Mouse (Mus musculus) G1E (cell line): Measurements from ENCODE around the gene Gm28047. TPM values are rescaled to one million over a fixed set of nuclear protein-coding genes. Genes with fewer than 3 reads are reported as not detected.

ENCODE experiments used
- ATAC-seq: 2 replicates; pipeline ENCODE4 v1.8.0; 2016; ENCODE audit warnings: mild to moderate bottlenecking; ENCODE audit not compliant: insufficient number of reproducible peaks, poor library complexity, low FRiP score, severe bottlenecking; ENCODE audit errors: extremely low read depth
- DNase-seq: peaks from one replicate; pipeline ENCODE4 v3.0.0; 2012; ENCODE audit warnings: low spot score
- H3K27me3 ChIP-seq: 2 replicates; pipeline ENCODE4 v1.6.1; 2012; ENCODE audit warnings: mild to moderate bottlenecking, low read length, inconsistent platforms; ENCODE audit not compliant: insufficient read depth
- H3K36me3 ChIP-seq: replicated peaks from 2 replicates; pipeline ENCODE3; 2012; ENCODE audit warnings: mild to moderate bottlenecking, inconsistent platforms
- H3K4me1 ChIP-seq: 2 replicates; pipeline ENCODE4 v1.6.1; 2012; ENCODE audit warnings: low read depth, low read length, inconsistent platforms, mixed read lengths; ENCODE audit not compliant: insufficient read depth
- H3K4me3 ChIP-seq: 2 replicates; pipeline ENCODE4 v1.5.1; 2012; ENCODE audit warnings: low read depth, mild to moderate bottlenecking, inconsistent platforms, low read length, moderate library complexity, mixed read lengths
- H3K9me3 ChIP-seq: replicated peaks from 2 replicates; pipeline ENCODE4 v1.6.1; 2012; ENCODE audit warnings: inconsistent platforms
- CTCF ChIP-seq: IDR thresholded peaks from 2 replicates; pipeline ENCODE4 v1.5.1; 2012; ENCODE audit warnings: low read depth, low read length, inconsistent platforms, mixed read lengths
- GATA1 ChIP-seq: IDR thresholded peaks from 2 replicates; pipeline ENCODE4 v1.6.1; 2012; ENCODE audit warnings: borderline replicate concordance, low read length, inconsistent platforms, mixed read lengths
- GATA2 ChIP-seq: IDR thresholded peaks from 2 replicates; pipeline ENCODE4 v1.6.1; 2012; ENCODE audit warnings: low read depth, low read length, inconsistent platforms, borderline replicate concordance
- POLR2AphosphoS5 ChIP-seq: IDR thresholded peaks from 2 replicates; pipeline ENCODE4 v1.6.1; 2012; ENCODE audit warnings: low read depth, low read length, inconsistent platforms; ENCODE audit not compliant: insufficient replicate concordance
- TAL1 ChIP-seq: conservative IDR thresholded peaks from 2 replicates; pipeline ENCODE4 v1.6.1; 2012; ENCODE audit warnings: low read depth, low read length, inconsistent platforms, mixed read lengths
- polyA plus RNA-seq: library from polyadenylated mRNA; stranded (reverse); fragments of >175 nt; gene quantifications from 2 replicates; pipeline ENCODE4 v1.2.3, GENCODE M21; 2012
- total RNA-seq, 2 experiments: library from RNA; stranded (forward) in 1 of 2; stranded (reverse) in 1 of 2; fragments of 200-1000 nt in 1 of 2; fragments of >200 nt in 1 of 2; fragmentation: Nextera tagmentation in 1 of 2; gene quantifications; 2 replicates each; pipeline ENCODE4 v1.2.3; 2014 to 2017

The Gm28047 gene
- total and polyA plus RNA-seq, 3 experiments: not detected

DNA sequence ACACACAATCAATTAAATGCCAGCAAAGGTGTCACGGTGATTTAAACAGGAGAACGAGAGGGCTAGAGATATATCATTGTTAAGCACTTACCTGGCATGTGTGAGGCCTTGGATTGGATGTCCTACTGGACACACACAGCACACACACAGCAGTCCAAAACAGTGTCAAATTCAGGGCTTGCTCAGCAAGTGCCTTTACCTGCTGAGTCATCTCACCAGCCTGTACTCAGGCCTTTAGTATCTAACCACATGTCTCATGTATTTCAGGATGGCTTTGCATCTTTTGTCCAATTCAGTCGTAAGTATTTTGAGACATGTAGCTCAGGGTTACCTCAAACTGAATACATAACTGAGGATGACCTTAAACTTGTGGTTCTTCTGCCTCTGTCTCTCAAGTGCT is 26.2 kb upstream of the Gm28047 start:
- H3K9me3 ChIP-seq: no peaks in the 10 kb centered on the region
- peaks cover 3% of the 10 kb centered on the region; the same call in 1 of the 2 replicates for H3K27me3 ChIP-seq
- no peak for DNase-seq
- no peaks in the 10 kb centered on the region for H3K36me3 ChIP-seq
- ATAC-seq: no peak
- no peak overlapping the region for H3K4me3 ChIP-seq
- TF ChIP-seq GATA1 (no peak), GATA2 (no peak), CTCF (no peak), POLR2AphosphoS5 (no peak), TAL1 (no peak)
- H3K4me1 ChIP-seq: peaks cover 17% of the 10 kb centered on the region

DNA sequence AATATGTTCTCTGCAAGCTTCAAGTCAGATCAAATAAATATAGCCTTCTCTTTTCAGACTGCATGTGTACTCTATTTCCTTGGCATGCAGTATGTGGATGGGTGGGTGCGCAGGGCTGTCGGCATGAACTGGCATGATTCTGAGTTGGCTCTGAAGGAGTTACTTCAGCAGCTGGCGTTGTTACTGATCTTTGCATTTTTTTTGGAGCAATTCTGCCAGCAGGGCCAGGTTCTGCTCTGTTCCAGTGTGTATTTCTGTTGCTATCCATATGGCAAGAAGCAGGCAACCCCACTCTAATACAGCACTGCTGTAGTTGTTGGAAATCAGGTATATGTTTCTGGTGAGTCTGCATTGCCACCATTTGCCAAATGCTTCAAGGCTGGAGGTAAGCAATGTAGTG is 10.9 kb upstream of the Gm28047 start:
- ATAC-seq (no peak), DNase-seq (no peak)
- Histone ChIP-seq H3K9me3 (no peaks in the 10 kb centered on the region), H3K27me3 (no peaks in the 10 kb centered on the region), H3K36me3 (no peaks in the 10 kb centered on the region), H3K4me1 (peaks cover 22% of the 10 kb centered on the region), H3K4me3 (no peak overlapping the region)
- TF ChIP-seq POLR2AphosphoS5 (no peak), TAL1 (no peak), CTCF (no peak), GATA1 (no peak), GATA2 (no peak)

DNA sequence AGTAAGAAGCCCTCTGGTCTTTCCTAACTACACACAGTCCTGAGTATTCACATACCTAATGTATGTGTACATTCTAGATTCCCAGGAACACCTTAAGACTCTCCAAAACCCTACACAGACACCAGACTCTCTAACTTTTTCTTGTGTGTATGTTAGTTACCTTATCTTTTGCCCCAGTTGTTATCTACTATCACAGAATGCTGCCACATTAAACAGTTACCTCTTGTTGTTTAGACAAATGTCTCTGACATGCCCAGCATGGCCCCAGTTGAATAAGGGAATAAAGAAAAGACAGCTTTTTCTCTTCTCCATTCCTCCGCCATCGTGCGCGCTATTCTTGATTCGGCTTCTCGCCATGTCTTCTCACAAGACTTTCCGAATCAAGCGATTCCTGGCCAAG is 9.8 kb upstream of the Gm28047 start:
- H3K27me3 ChIP-seq: no peaks in the 10 kb centered on the region; the same call in 1 of the 2 replicates
- no peaks in the 10 kb centered on the region for H3K9me3 ChIP-seq
- ATAC-seq (no peak), DNase-seq (no peak)
- TF ChIP-seq GATA1 (no peak), TAL1 (peak; percentile 57), GATA2 (no peak)
- H3K4me3 ChIP-seq: no peak overlapping the region
- no peaks in the 10 kb centered on the region for H3K36me3 ChIP-seq
- peaks cover 22% of the 10 kb centered on the region for H3K4me1 ChIP-seq

DNA sequence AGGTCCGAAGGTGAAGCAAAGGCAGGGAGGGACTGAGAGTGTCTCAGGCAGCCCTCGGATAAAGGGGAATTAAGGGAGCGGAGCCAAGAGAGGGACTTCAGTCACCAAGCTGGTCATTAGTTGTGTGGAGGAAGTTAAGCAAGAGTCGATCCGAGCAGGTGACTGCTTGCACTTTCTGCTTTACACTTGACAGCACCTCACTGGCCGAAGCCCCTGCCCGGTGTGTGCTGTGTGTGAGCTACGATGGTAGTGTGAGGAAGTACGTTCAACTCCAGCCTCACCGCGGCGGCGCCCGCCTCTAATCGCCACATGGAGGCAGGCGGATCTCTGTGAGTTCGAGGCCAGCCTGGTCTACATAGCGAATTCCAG is 804 bp upstream of the Gm28047 start:
- Histone ChIP-seq H3K27me3 (no peaks in the 10 kb centered on the region; the same call in 1 of the 2 replicates), H3K4me1 (peaks cover 26% of the 10 kb centered on the region), H3K4me3 (peak overlapping the region; percentile 75), H3K9me3 (no peaks in the 10 kb centered on the region), H3K36me3 (peaks cover 14% of the 10 kb centered on the region)
- peak; percentile 48 for DNase-seq
- TF ChIP-seq POLR2AphosphoS5 (peak; percentile 88; the same call in 1 of the 2 replicates), GATA1 (no peak)
- ATAC-seq: peak; percentile 2; the same call in 1 of the 2 replicates

DNA sequence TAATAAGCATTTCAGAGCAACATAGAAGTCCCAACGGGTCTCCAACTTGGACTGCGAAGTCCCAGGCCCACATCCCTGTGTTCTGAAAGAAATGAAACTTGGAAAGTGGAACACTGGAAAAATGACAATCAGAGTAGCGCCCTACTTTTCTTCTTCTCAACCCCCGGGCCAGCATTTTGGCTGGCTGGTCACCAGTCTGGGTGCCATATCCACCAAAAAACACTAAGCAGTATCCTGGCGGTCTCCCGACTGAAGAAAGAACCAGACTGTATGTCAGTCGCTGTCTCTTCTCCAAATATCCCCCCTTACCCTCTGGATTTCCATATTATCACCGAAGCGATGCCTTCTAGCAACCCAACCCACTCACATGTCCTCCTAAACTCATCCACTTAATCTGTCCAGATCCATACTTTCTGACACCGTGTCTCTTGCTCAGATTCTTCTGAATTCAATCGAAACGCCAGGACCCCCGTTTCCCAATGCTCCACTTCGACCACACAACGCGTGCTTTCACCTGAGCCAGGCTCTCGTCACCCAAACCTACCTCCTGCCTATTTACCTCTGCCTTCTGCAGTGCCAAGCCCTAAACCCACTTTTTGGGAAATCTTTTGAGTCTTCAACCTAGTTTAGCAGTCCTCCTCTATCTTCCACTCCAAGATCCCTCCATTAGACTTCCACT is 437 bp downstream of the Gm28047 start:
- no peak for ATAC-seq
- Histone ChIP-seq H3K27me3 (no peaks in the 10 kb centered on the region), H3K36me3 (peaks cover 25% of the 10 kb centered on the region), H3K4me3 (peak overlapping the region; percentile 75), H3K4me1 (peaks cover 26% of the 10 kb centered on the region), H3K9me3 (no peaks in the 10 kb centered on the region)
- DNase-seq: no peak
- TF ChIP-seq CTCF: no peak
- TF ChIP-seq GATA1: no peak
- no peak for TF ChIP-seq POLR2AphosphoS5
- no peak for TF ChIP-seq GATA2
- no peak for TF ChIP-seq TAL1

DNA sequence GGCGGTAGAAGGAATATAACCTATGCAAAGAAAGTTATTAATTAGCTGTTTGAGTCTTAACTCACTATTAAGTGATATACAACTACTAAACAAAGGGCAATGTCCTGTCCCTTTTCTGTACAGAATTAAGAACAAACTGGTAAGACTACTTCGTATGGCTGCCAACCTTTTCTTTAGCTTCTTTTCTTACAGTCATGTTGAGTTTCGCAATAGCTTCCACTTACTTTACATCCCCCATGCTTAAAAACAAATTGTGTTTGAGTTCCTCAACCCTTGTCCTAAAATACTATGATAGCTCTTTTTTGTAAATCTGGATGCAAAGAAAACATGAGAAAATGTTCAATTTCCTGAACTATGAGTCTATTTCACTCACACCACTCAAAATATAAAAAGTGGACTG is 1.7 kb downstream of the Gm28047 start:
- no peak for ATAC-seq
- TF ChIP-seq CTCF (no peak), GATA1 (no peak)

DNA sequence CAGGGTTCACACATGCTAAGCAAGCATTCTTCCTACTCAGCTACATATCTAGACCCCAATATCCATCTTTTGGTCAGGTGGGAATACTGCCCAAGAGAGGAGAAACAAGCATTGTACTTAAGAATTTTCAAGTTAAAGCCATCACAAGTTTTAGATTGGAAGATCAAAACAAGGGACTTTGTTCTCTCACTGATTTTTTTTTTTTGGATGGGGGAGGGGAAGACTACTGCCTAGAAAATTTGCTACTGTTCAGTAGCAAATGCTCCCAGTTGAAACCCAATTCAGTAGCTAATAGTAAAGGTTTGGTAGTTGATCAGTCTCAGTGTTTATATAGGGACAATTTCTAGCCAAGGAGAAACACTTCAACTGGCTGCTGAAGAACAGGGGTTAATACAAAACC is 2.3 kb downstream of the Gm28047 start:
- H3K9me3 ChIP-seq: no peaks in the 10 kb centered on the region
- peaks cover 30% of the 10 kb centered on the region for H3K36me3 ChIP-seq
- ATAC-seq (no peak), DNase-seq (no peak)
- no peaks in the 10 kb centered on the region for H3K27me3 ChIP-seq
- TF ChIP-seq TAL1: no peak
- no peak for TF ChIP-seq GATA2
- no peak for TF ChIP-seq CTCF
- TF ChIP-seq POLR2AphosphoS5: no peak
- TF ChIP-seq GATA1: no peak
- no peak overlapping the region for H3K4me3 ChIP-seq
- H3K4me1 ChIP-seq: peaks cover 26% of the 10 kb centered on the region

More for the DNA sequence above, 1.7 kb downstream of the Gm28047 start:
- DNase-seq: no peak
- Histone ChIP-seq H3K27me3 (no peaks in the 10 kb centered on the region), H3K9me3 (no peaks in the 10 kb centered on the region), H3K4me1 (peaks cover 26% of the 10 kb centered on the region), H3K4me3 (no peak overlapping the region; the same call in 1 of the 2 replicates), H3K36me3 (peaks cover 30% of the 10 kb centered on the region)
